Mouse (Mus musculus) erythroid progenitor cell, adult 5-6 weeks (primary cell): ENCODE data around the gene Cyp39a1. TPM values are rescaled to one million over a fixed set of nuclear protein-coding genes. Genes with fewer than 3 reads are reported as not detected.

ENCODE experiments used
- ATAC-seq: replicated peaks from 2 replicates; pipeline ENCODE4 v1.8.0; 2016; ENCODE audit warnings: moderate number of reproducible peaks, mild to moderate bottlenecking, moderate TSS enrichment, inconsistent platforms; ENCODE audit not compliant: poor library complexity, low FRiP score, severe bottlenecking
- total RNA-seq, 2 experiments: library from RNA; stranded (forward) in 1 of 2; stranded (reverse) in 1 of 2; fragments of 150-400 nt in 1 of 2; fragments of 186-747, 209-891 nt in 1 of 2; gene quantifications; 2 replicates each; pipeline versions ENCODE4 v1.2.3 to v1.2.4; 2015 to 2017; ENCODE audit warnings: low replicate concordance in 2 of 2

Gene Cyp39a1
- total RNA-seq (2015; ENCODE audit: low replicate concordance) (1.4 and 3.4 TPM in 2 replicates), total RNA-seq (2017; ENCODE audit: low replicate concordance) (0.13 TPM in 1 of 2 replicates, not detected in the other)

GRCm38 (mm10) chr17:43667290-43667843, at the start of gene Cyp39a1:
Cyp39a1 (plus strand) TSS chr17:43667425.
- no peak for ATAC-seq

GRCm38 (mm10) chr17:43619156-43619555, 48.1 kb upstream of the Cyp39a1 start:
- ATAC-seq, result no peak

DNA sequence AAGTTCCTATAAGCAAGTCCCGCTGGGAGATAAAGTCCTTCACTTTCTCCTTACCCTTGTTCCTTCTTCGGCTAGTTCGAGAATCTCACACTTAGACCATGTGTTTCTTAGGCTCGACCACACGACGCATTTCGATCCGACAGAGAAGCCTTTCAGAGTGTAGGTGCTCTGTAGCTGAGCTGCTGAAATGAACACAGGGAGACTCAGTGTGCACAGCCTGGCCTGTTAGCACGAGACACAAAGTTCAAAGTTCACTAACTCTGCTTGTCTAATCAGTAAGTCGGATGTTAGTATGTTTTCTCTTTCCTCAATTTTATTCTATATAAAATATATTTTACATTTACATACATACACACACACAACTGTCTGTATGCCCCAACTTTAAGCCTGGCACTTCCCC, 45.1 kb upstream of the Cyp39a1 start:
- no peak for ATAC-seq

GRCm38 (mm10) chr17:43628246-43628645, 39.0 kb upstream of the Cyp39a1 start:
- ATAC-seq, result no peak

GRCm38 (mm10) chr17:43629026-43629495, 38.2 kb upstream of the Cyp39a1 start:
- ATAC-seq, result no peak

DNA sequence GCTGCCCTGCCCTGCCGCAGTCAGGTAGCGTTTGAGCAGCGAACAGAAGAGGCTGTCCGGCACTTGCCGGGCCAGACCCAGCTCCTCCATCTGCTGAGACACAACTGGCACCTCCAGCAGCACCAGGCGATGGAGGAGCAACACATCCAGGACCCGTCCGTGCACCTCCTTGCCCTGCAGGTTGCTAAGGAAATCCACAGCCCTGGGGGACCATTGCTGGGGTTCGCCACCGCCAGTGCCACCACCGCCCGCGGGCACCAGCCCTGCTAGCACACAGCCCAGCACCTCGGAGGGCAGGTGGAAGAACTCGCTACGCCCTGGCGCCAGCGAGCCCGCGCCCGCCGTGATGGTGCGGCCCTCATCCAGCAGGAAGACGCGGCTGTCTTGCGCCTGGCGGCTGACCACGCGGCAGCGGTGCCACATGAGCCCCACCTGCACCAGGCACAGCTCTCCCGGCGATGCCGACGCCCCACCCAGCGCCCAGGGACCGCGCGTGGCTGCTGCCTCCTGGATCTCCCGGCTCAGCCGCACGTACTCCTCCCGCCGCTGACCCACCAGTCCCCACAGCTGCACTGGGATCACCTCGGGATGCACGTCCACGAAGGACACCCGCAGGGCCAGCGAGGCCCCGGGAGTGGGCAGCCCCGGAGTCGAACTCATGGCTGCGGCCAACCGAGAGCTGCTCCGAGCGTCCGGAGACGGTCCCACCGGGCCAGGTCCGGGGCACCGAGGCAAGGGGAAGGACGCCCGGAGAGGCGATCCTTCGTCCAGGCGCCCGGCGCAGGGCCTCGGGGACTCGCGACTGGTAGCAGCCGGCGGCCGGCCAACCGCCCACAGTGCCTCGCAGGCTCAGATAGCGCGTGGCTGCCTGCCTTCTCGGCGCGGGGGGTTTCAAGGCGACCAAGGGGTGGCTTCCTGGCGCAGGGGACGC, 37.5 kb upstream of the Cyp39a1 start, which contains the start of gene Tdrd6:
TSS of gene Tdrd6 (minus strand) at position 804 of the 931 bp plus-strand sequence.
- no peak for ATAC-seq

DNA sequence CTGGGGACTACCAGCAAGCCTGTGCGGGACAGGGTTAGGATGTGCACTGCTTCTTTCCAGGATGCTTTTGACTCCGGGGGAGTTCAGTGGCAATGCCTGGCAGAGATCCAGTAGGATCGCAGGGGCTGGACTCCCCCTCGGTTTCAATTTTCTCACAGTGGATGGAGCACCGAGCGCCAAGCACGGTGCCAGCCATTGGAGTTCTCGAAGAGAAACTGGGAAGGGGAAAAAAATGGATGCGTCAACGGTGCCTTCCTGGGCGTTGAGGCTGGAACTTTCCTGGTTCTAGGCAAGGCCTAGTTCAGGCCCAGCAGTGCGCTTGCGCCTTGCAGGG, 36.8 kb upstream of the Cyp39a1 start:
- ATAC-seq, result no peak

- no peak for ATAC-seq
Observed at GRCm38 (mm10) chr17:43637146-43637545, 30.1 kb upstream of the Cyp39a1 start.

GRCm38 (mm10) chr17:43640825-43641224, 26.4 kb upstream of the Cyp39a1 start:
- no peak for ATAC-seq

- no peak for ATAC-seq
Observed at GRCm38 (mm10) chr17:43643191-43643590, 24.0 kb upstream of the Cyp39a1 start.

GRCm38 (mm10) chr17:43644375-43644774, 22.9 kb upstream of the Cyp39a1 start:
- ATAC-seq, result no peak

DNA sequence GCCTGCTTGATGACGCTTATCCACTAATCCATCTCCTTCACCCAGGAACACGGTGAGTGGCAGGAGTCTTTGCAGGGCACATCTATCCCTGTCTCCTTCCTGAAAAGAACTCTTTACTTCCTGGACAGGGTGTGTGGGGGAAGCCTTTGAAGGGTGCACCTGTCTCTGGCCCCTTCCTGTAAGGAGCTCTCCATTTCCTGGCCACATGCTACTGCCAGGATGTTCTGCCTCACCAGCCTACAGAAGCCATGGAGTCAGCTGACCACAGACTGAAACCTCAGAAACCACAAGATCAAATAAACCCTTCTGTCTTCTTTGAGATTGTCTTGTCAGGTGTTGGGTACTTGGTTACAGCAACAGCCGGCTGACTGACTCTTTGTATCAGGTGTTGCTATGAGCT, 22.1 kb upstream of the Cyp39a1 start:
- ATAC-seq, result no peak

- no peak for ATAC-seq
Observed at GRCm38 (mm10) chr17:43646925-43647324, 20.3 kb upstream of the Cyp39a1 start.

GRCm38 (mm10) chr17:43649641-43650436, 17.4 kb upstream of the Cyp39a1 start:
- ATAC-seq, result no peak

DNA sequence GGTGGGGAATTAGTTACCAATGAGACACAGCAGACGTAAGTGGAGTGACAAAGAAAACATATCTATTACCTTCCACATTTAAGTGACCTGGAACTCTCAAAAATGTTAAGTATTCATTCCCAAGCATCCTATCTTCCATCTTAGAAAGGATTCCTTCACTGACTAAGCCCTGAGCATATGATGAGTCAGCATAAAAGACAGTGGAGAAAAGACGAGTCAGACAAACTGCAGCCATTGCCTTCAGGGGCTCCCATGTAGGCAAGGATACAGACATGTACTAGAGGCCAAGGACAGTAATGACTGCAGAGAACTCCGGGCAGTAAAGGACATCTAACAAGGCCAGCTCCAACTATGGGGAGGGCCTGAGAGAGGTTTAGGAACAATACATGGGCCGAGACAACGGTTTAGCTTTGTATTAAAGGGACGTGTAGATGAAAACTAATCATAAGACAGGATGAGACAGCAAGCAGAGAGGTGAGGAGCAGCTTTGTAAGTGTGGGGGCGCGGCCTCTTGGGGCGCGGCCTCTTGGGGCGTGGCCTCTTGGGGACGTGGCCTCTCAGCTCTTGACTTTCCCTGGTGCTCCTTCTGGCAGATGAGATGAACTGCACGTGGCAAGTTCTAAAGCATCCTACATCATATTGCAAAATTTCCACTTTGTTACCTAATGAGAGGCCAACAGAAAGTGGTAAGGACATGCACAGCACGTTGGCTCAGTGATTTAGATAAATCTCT, 15.7 kb upstream of the Cyp39a1 start:
- ATAC-seq, result peak; percentile 39

DNA sequence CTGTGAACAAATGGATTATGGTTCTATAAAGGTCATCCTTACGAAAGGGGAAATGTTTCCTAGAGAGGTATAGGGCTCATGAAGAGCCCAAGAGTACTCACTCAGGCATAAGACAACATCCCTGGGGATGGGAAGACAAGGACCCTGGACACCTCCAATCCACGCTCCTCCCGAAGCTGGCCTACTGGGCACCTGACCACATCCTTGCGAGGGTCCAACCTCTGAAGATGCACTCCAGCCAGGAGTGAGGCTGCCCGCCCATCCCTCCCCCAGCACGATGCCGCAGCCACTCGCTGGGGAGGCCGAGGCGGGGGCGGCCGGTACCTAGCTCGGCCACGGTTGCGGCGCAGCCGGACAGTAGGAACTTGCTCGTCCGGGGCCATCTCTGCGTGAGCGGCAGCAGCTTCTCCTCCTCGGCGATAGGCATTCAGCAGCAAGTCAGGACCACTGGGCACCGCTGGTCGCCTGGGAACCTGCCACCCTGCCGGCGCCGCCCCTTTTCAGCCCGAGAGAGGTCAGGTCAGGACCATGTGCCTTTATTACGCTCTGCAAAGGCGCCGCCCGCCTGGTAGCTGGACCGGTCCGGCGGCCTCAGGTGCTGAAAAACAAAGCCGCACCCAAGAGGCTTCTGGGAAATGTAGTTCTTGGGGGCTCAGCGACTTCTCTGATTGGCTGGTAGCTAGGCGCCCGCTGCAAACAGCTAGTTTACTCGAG, 492 bp upstream of the Cyp39a1 start, which contains the start of gene Slc25a27:
TSS of gene Slc25a27 (minus strand) at position 639 of the 714 bp plus-strand sequence.
- ATAC-seq, result peak; percentile 42

GRCm38 (mm10) chr17:43669145-43669695, 2.0 kb downstream of the Cyp39a1 start:
- no peak for ATAC-seq

DNA sequence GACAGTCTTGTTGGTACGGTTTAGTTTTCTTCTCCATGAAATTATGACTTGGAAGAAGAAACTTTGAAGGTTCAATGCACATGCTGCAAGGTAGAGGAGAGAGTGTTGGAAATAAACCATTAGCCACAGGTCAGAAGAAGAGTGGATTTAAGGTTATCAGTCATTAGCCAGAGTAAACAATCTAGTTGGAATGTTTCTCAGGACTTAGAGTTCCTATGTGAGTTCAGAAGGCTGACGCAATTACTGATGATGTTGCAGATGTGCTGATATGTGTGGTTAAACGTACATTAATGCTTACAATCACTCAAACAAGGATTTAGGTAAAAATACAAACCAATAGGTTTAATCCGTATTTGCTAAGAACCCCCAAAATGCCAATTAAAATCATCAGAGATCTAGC, 4.7 kb downstream of the Cyp39a1 start:
- no peak for ATAC-seq

GRCm38 (mm10) chr17:43675228-43675627, 8.0 kb downstream of the Cyp39a1 start:
- ATAC-seq, result no peak
